Mouse (Mus musculus) lung, adult 2 months (tissue): ENCODE measurements around the gene Mad1l1.

Source experiments
- CTCF ChIP-seq: fragments of 200-500 bp; IDR thresholded peaks from 2 replicates; pipeline ENCODE4 v1.5.1; 2011; ENCODE audit warnings: mild to moderate bottlenecking, low read length, control low read depth; ENCODE audit not compliant: insufficient read depth
- POLR2A ChIP-seq: fragments of 200-500 bp; IDR thresholded peaks from 2 replicates; pipeline ENCODE4 v1.6.1; 2011; ENCODE audit warnings: low read depth, mild to moderate bottlenecking, control low read depth, low read length, borderline replicate concordance; ENCODE audit errors: extremely low read depth

- no peak for TF ChIP-seq CTCF
- no peak for TF ChIP-seq POLR2A
Measured at GRCm38 (mm10) chr5:140225103-140225502, 96.2 kb downstream of the Mad1l1 start.
